Mouse (Mus musculus) stomach, postnatal 0 days (tissue): Measurements from ENCODE around the gene Enho.
"Not testable (repeated sequence)": the region's sequence is repeated elsewhere in the genome, so short reads cannot be mapped to it uniquely, and the experiment has no call there.

ENCODE experiments used
- CTCF ChIP-seq: IDR thresholded peaks from 2 replicates; pipeline ENCODE4 v1.5.1; 2016; ENCODE audit warnings: antibody characterized with exemption, low read depth, mild to moderate bottlenecking, moderate library complexity
- EP300 ChIP-seq: optimal IDR thresholded peaks from 2 replicates; pipeline ENCODE3; 2016; ENCODE audit warnings: antibody characterized with exemption

DNA sequence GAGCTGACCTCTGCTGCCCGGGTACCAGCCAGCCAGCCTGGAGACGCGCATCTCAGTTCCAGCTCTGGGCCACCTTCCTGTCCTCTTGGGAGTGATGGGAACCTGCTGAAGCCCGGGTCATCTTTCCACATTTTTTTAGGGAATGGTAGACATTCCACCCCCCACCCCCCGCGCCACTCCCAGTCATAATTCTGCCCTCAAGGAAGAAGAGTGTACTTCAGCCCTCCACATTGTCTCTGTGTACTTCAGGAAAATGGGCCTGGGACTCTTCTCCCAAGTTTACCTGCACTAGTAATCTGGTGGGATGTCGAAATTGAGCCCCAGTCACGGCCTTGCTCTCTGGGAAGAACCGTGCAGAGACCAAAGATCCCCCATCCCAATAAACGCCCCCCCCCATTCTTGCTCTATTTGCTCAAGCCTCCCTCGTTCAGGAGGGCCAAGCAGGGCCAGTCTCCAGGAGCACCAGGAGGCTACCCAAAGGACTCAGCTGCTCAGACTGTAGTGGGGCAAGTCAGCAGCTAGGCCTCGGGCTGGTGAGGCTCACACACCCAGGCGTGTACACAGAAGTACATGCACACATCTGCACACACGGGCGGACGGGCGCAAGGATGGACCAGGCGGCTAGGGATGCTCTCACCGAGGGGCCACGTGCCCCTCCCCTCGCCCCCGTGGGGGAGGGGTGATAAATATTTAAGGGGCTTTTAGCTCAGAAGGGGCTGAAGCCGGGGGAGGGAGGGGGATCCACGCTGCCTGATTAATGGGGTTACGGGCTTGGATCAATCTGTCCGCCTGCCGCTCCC, 44.2 kb upstream of the Enho start:
- not testable (repeated sequence) for TF ChIP-seq EP300, CTCF
